Comparison of ENCODE assay signal across 14 mouse cellular contexts in genomic region chr12:108212476-108212875, GRCm38 (mm10). TPM values are rescaled to one million over a fixed set of nuclear protein-coding genes. Genes with fewer than 3 reads are reported as not detected.
DNase-seq lines count a peak whose midpoint lies in the region; ATAC-seq and TF ChIP-seq lines count a peak whose summit lies in the region.
"Had no signal": no experiment of that assay in that cellular context is flagged by ENCODE, and none has a peak within 500 bp of the region (broad histone marks: within the 10 kb centered on the region; RNA-seq: fewer than 3 reads in every experiment).

No protein-coding gene starts in this region.

- no peak overlapping the region for H3K4me2 ChIP-seq in forebrain, embryonic 16.5 days (ENCODE audit: low read length)
- no peak overlapping the region for H3K4me2 ChIP-seq in midbrain, postnatal 0 days (ENCODE audit: low read depth, low read length, poor library complexity, severe bottlenecking)
- no peak overlapping the region for H3K4me2 ChIP-seq in embryonic facial prominence, embryonic 13.5 days
- no peak overlapping the region for H3K4me2 ChIP-seq in limb, embryonic 14.5 days (replicated peaks; ENCODE audit: low read depth, low read length, severe bottlenecking)
- H3K4me2 ChIP-seq: forebrain, embryonic 12.5 days; liver, embryonic 11.5 days had no signal

- no peak for DNase-seq in forebrain, embryonic 10.5 days (ENCODE audit: extremely low spot score, low spot score)
- no peak for DNase-seq in midbrain, embryonic 10.5 days (ENCODE audit: low spot score)
- DNase-seq in midbrain, postnatal 0 days (ENCODE audit: low spot score), result no peak
- DNase-seq in limb, embryonic 14.5 days (ENCODE audit: low spot score), result no peak
- no peak for DNase-seq in left cerebral cortex, postnatal 14 days (ENCODE audit: low spot score in 2 of 2)
- no peak for DNase-seq in gastrocnemius, adult 8-10 months (ENCODE audit: low spot score in 2 of 2)
- DNase-seq: heart, postnatal 4 days; kidney, adult 8-10 months; lung, postnatal 14 days had no signal

- peaks cover 57% of the 10 kb centered on the region for H3K27me3 ChIP-seq in forebrain, embryonic 10.5 days (ENCODE audit: poor library complexity, severe bottlenecking)
- H3K27me3 ChIP-seq in forebrain, embryonic 16.5 days (replicated peaks; ENCODE audit: control insufficient read depth, insufficient read depth, low read length), result no peaks in the 10 kb centered on the region
- H3K27me3 ChIP-seq in midbrain, embryonic 10.5 days (ENCODE audit: low read depth, poor library complexity, severe bottlenecking), result no peaks in the 10 kb centered on the region
- H3K27me3 ChIP-seq in midbrain, postnatal 0 days (ENCODE audit: insufficient read depth, low read length), result no peaks in the 10 kb centered on the region
- H3K27me3 ChIP-seq in embryonic facial prominence, embryonic 13.5 days, result no peaks in the 10 kb centered on the region
- no peaks in the 10 kb centered on the region for H3K27me3 ChIP-seq in limb, embryonic 14.5 days (ENCODE audit: control insufficient read depth, insufficient read depth, low read length)

- no peak for ATAC-seq in forebrain, embryonic 16.5 days
- ATAC-seq in midbrain, postnatal 0 days (ENCODE audit: low FRiP score), result no peak
- ATAC-seq in embryonic facial prominence, embryonic 13.5 days (ENCODE audit: insufficient number of reproducible peaks, insufficient read depth, low FRiP score, low TSS enrichment, low read depth), result no peak
- ATAC-seq in limb, embryonic 14.5 days (ENCODE audit: low FRiP score, low read depth), result no peak

- no peak overlapping the region for H3K4me3 ChIP-seq in forebrain, embryonic 10.5 days
- no peak overlapping the region for H3K4me3 ChIP-seq in forebrain, embryonic 16.5 days (replicated peaks; ENCODE audit: low read length)
- no peak overlapping the region for H3K4me3 ChIP-seq in midbrain, embryonic 10.5 days
- H3K4me3 ChIP-seq in midbrain, postnatal 0 days (ENCODE audit: low read depth, low read length), result no peak overlapping the region
- no peak overlapping the region for H3K4me3 ChIP-seq in embryonic facial prominence, embryonic 13.5 days
- H3K4me3 ChIP-seq in limb, embryonic 14.5 days (replicated peaks; ENCODE audit: low read length), result no peak overlapping the region
- H3K4me3 ChIP-seq: forebrain, embryonic 12.5 days; left cerebral cortex, adult 2 months had no signal

- no peak for TF ChIP-seq POLR2A in limb, embryonic 14.5 days (IDR thresholded peaks at IDR 0.05; ENCODE audit: borderline replicate concordance, extremely low read depth, insufficient read depth, insufficient read length)

- intact Hi-C loops in left cerebral cortex, postnatal 14 days (cut with DNase I), result no loop called here

- peaks cover 18% of the 10 kb centered on the region for H3K36me3 ChIP-seq in forebrain, embryonic 10.5 days (replicated peaks)
- H3K36me3 ChIP-seq in forebrain, embryonic 16.5 days (ENCODE audit: control insufficient read depth, insufficient read depth), result no peaks in the 10 kb centered on the region
- peaks cover 21% of the 10 kb centered on the region for H3K36me3 ChIP-seq in midbrain, embryonic 10.5 days
- 0 out of 2 replicates have a peak, but pooled peaks cover 4% of the 10 kb centered on the region for H3K36me3 ChIP-seq in midbrain, postnatal 0 days (ENCODE audit: insufficient read depth, low read length)
- H3K36me3 ChIP-seq in embryonic facial prominence, embryonic 13.5 days, result peaks cover 5% of the 10 kb centered on the region; the same call in 1 of the 2 replicates
- peaks cover 5% of the 10 kb centered on the region; the same call in 1 of the 2 replicates for H3K36me3 ChIP-seq in limb, embryonic 14.5 days (ENCODE audit: control insufficient read depth, insufficient read depth, low read length)

- no peak for TF ChIP-seq CTCF in midbrain, postnatal 0 days (IDR thresholded peaks at IDR 0.05)

- H3K27ac ChIP-seq in forebrain, embryonic 10.5 days, result peak overlapping the region; percentile 40; the same call in 1 of the 2 replicates
- no peak overlapping the region for H3K27ac ChIP-seq in forebrain, embryonic 16.5 days (ENCODE audit: low read length)
- H3K27ac ChIP-seq in midbrain, embryonic 10.5 days (replicated peaks), result peak overlapping the region; percentile 69
- H3K27ac ChIP-seq in midbrain, postnatal 0 days (ENCODE audit: low read depth, low read length), result no peak overlapping the region
- peak overlapping the region; percentile 8; the same call in 1 of the 2 replicates for H3K27ac ChIP-seq in embryonic facial prominence, embryonic 13.5 days
- no peak overlapping the region for H3K27ac ChIP-seq in limb, embryonic 14.5 days (replicated peaks; ENCODE audit: low read depth, low read length)
- H3K27ac ChIP-seq: forebrain, embryonic 12.5 days; left cerebral cortex, adult 2 months had no signal

- WGBS in forebrain, embryonic 10.5 days, result 91% methylated on average over 6 of the region's 6 CpGs
- WGBS in forebrain, embryonic 16.5 days, result 84% methylated on average over 6 of the region's 6 CpGs
- WGBS in midbrain, embryonic 10.5 days, result 88% methylated on average over 6 of the region's 6 CpGs
- WGBS in midbrain, postnatal 0 days, result 78% methylated on average over 6 of the region's 6 CpGs
- WGBS in embryonic facial prominence, embryonic 13.5 days, result 87% methylated on average over 6 of the region's 6 CpGs
- WGBS in limb, embryonic 14.5 days, result 68% methylated on average over 6 of the region's 6 CpGs

- peaks cover 84% of the 10 kb centered on the region for H3K4me1 ChIP-seq in forebrain, embryonic 10.5 days
- peaks cover 37% of the 10 kb centered on the region for H3K4me1 ChIP-seq in forebrain, embryonic 16.5 days (replicated peaks; ENCODE audit: control insufficient read depth, insufficient read depth, low read length)
- peaks cover 83% of the 10 kb centered on the region for H3K4me1 ChIP-seq in midbrain, embryonic 10.5 days
- H3K4me1 ChIP-seq in midbrain, postnatal 0 days (ENCODE audit: insufficient read depth, low read length), result peaks cover 4% of the 10 kb centered on the region; the same call in 1 of the 2 replicates
- peaks cover 58% of the 10 kb centered on the region for H3K4me1 ChIP-seq in embryonic facial prominence, embryonic 13.5 days
- H3K4me1 ChIP-seq in limb, embryonic 14.5 days (ENCODE audit: control insufficient read depth, insufficient read depth, low read length), result peaks cover 48% of the 10 kb centered on the region

- H3K9ac ChIP-seq in forebrain, embryonic 16.5 days (replicated peaks; ENCODE audit: low read depth, low read length), result no peak overlapping the region
- no peak overlapping the region for H3K9ac ChIP-seq in midbrain, postnatal 0 days (replicated peaks; ENCODE audit: low read length, poor library complexity, severe bottlenecking)
- peak overlapping the region; percentile 36; the same call in 1 of the 2 replicates for H3K9ac ChIP-seq in embryonic facial prominence, embryonic 13.5 days
- peak overlapping the region; percentile 29; the same call in 1 of the 2 replicates for H3K9ac ChIP-seq in limb, embryonic 14.5 days (ENCODE audit: low read depth, low read length, severe bottlenecking)
- H3K9ac ChIP-seq: forebrain, embryonic 12.5 days had no signal

- no peaks in the 10 kb centered on the region for H3K9me3 ChIP-seq in forebrain, embryonic 10.5 days
- H3K9me3 ChIP-seq in forebrain, embryonic 16.5 days (ENCODE audit: control insufficient read depth, low read length), result no peaks in the 10 kb centered on the region
- H3K9me3 ChIP-seq in midbrain, embryonic 10.5 days (replicated peaks), result no peaks in the 10 kb centered on the region
- H3K9me3 ChIP-seq in midbrain, postnatal 0 days (ENCODE audit: low read length), result no peaks in the 10 kb centered on the region
- no peaks in the 10 kb centered on the region for H3K9me3 ChIP-seq in embryonic facial prominence, embryonic 13.5 days
- no peaks in the 10 kb centered on the region for H3K9me3 ChIP-seq in limb, embryonic 14.5 days (ENCODE audit: control insufficient read depth, low read length)
- H3K9me3 ChIP-seq: forebrain, embryonic 12.5 days had no signal

RNA-seq across cellular contexts. Expression of gene Ccnk, which starts 33.1 kb away (rescaled TPM):
- polyA plus RNA-seq in forebrain, embryonic 10.5 days (2016; fragmentation: Nextera tagmentation; extraction: Ambion mirVana), result 3.2 and 3.9 TPM in 2 replicates
- polyA plus RNA-seq in forebrain, embryonic 16.5 days (2015; fragmentation: Nextera tagmentation; extraction: Ambion mirVana), result 3.1 and 3.2 TPM in 2 replicates
- 3.3 and 3.5 TPM in 2 replicates for polyA plus RNA-seq in midbrain, embryonic 10.5 days (2016; fragmentation: Nextera tagmentation; extraction: Ambion mirVana)
- total RNA-seq in midbrain, postnatal 0 days (2014; rRNA removed), result 12.1 and 27.6 TPM in 2 replicates
- polyA plus RNA-seq in midbrain, postnatal 0 days (2015; fragmentation: Nextera tagmentation; extraction: Ambion mirVana), result 2.1 and 2.2 TPM in 2 replicates
- polyA plus RNA-seq in embryonic facial prominence, embryonic 13.5 days (2015; fragmentation: Nextera tagmentation; extraction: Ambion mirVana), result 4.4 and 4.8 TPM in 2 replicates
- polyA plus RNA-seq in limb, embryonic 14.5 days (2012; rRNA removed), result 37.7 and 46.2 TPM in 2 replicates
- polyA plus RNA-seq in limb, embryonic 14.5 days (2014; fragmentation: Nextera tagmentation; extraction: Ambion mirVana), result 5.5 and 6.0 TPM in 2 replicates
- total RNA-seq in left cerebral cortex, postnatal 14 days (2021), result 10 to 100 TPM; 32.4 TPM
- 100 to 1,000 TPM; 133 to 150 (median 139) TPM for total RNA-seq in gastrocnemius, adult 8-10 months (2022)

RNA-seq across cellular contexts. Expression of gene Setd3, which starts 33.4 kb away (rescaled TPM):
- polyA plus RNA-seq in forebrain, embryonic 10.5 days (2016; fragmentation: Nextera tagmentation; extraction: Ambion mirVana), result 75.2 and 76.3 TPM in 2 replicates
- polyA plus RNA-seq in forebrain, embryonic 16.5 days (2015; fragmentation: Nextera tagmentation; extraction: Ambion mirVana), result 104 and 116 TPM in 2 replicates
- 77.8 and 77.9 TPM in 2 replicates for polyA plus RNA-seq in midbrain, embryonic 10.5 days (2016; fragmentation: Nextera tagmentation; extraction: Ambion mirVana)
- total RNA-seq in midbrain, postnatal 0 days (2014; rRNA removed), result 74.6 and 95.5 TPM in 2 replicates
- polyA plus RNA-seq in midbrain, postnatal 0 days (2015; fragmentation: Nextera tagmentation; extraction: Ambion mirVana), result 88.1 and 91.2 TPM in 2 replicates
- polyA plus RNA-seq in embryonic facial prominence, embryonic 13.5 days (2015; fragmentation: Nextera tagmentation; extraction: Ambion mirVana), result 89.0 and 90.1 TPM in 2 replicates
- polyA plus RNA-seq in limb, embryonic 14.5 days (2012; rRNA removed), result 55.1 and 62.5 TPM in 2 replicates
- polyA plus RNA-seq in limb, embryonic 14.5 days (2014; fragmentation: Nextera tagmentation; extraction: Ambion mirVana), result 75.4 and 76.1 TPM in 2 replicates
- total RNA-seq in left cerebral cortex, postnatal 14 days (2021), result 100 to 1,000 TPM; 123 to 127 TPM
- 100 to 1,000 TPM; 111 to 120 (median 117) TPM for total RNA-seq in gastrocnemius, adult 8-10 months (2022)

Comparison
In these comparisons a context has a peak if more than half of its experiments do, and no peak if none do; other contexts are left out.
1. H3K27ac ChIP-seq: peak in forebrain, embryonic 10.5 days (single experiment), midbrain, embryonic 10.5 days (single experiment) and embryonic facial prominence, embryonic 13.5 days (single experiment); none in forebrain, embryonic 16.5 days (single experiment), midbrain, postnatal 0 days (single experiment) and limb, embryonic 14.5 days (single experiment).
2. H3K9ac ChIP-seq: peak in embryonic facial prominence, embryonic 13.5 days (single experiment) and limb, embryonic 14.5 days (single experiment); none in forebrain, embryonic 16.5 days (single experiment) and midbrain, postnatal 0 days (single experiment).